Mouse (Mus musculus) hindbrain, embryonic 11.5 days (tissue): ENCODE results near the gene Gm1043. TPM values are rescaled to one million over a fixed set of nuclear protein-coding genes. Genes with fewer than 3 reads are reported as not detected.

ENCODE experiments used
- ATAC-seq: fragments of 200-750 bp; cut with Nextera tagmentation; 2 replicates; pipeline ENCODE4 v1.8.0; 2017; ENCODE audit warnings: mild to moderate bottlenecking, moderate TSS enrichment, moderate library complexity; ENCODE audit not compliant: low FRiP score
- DNase-seq: peaks from one replicate; pipeline ENCODE4 v3.0.0-alpha.2; 2015; ENCODE audit warnings: low spot score
- H3K27ac ChIP-seq: fragments of 300-500 bp; sonication (generic); 2 replicates; pipeline ENCODE4 v1.5.1; 2014; ENCODE audit warnings: mild to moderate bottlenecking, low read depth, low read length
- H3K27me3 ChIP-seq: fragments of 300-500 bp; sonication (generic); 2 replicates; pipeline ENCODE4 v1.6.1; 2014; ENCODE audit warnings: mild to moderate bottlenecking, low read length, moderate library complexity, mixed read lengths; ENCODE audit not compliant: control insufficient read depth, insufficient read depth
- H3K36me3 ChIP-seq: fragments of 300-500 bp; sonication (generic); 2 replicates; pipeline ENCODE4 v1.6.1; 2014; ENCODE audit warnings: mild to moderate bottlenecking, low read length, moderate library complexity, mixed read lengths; ENCODE audit not compliant: control insufficient read depth, insufficient read depth
- H3K4me1 ChIP-seq: fragments of 300-500 bp; sonication (generic); replicated peaks from 2 replicates; pipeline ENCODE4 v1.6.1; 2014; ENCODE audit warnings: low read length, mixed read lengths; ENCODE audit not compliant: control insufficient read depth, insufficient read depth
- H3K4me2 ChIP-seq: fragments of 300-500 bp; sonication (generic); replicated peaks from 2 replicates; pipeline ENCODE4 v1.6.1; 2014; ENCODE audit warnings: mild to moderate bottlenecking, low read depth, low read length
- H3K4me3 ChIP-seq: fragments of 300-500 bp; sonication (generic); 2 replicates; pipeline ENCODE4 v1.5.1; 2014; ENCODE audit warnings: low read depth, low read length
- H3K9ac ChIP-seq: fragments of 300-500 bp; sonication (generic); 2 replicates; pipeline ENCODE4 v1.6.1; 2014; ENCODE audit warnings: low read depth, low read length
- H3K9me3 ChIP-seq: fragments of 300-500 bp; sonication (generic); 2 replicates; pipeline ENCODE4 v1.6.1; 2016; ENCODE audit warnings: low read length; ENCODE audit not compliant: control insufficient read depth
- WGBS: fragments of 180-500 bp; shearing (Covaris S2); extraction: QIAGEN DNeasy Blood & Tissue Kit; methylation state at CpG from one replicate; pipeline ENCODE4 v1.1.7; 2014; 5-methylcytosine and 5-hydroxymethylcytosine counted together
- polyA plus RNA-seq: library from polyadenylated mRNA; unstranded; fragments of >200 nt; fragmentation: Nextera tagmentation; extraction: Ambion mirVana; gene quantifications from 2 replicates; pipeline ENCODE4 v1.2.1, GENCODE M21; 2014

Gm1043 gene
- polyA plus RNA-seq, 1 experiment from 2014 or later: 0.09 TPM

GRCm38 (mm10) chr5:37196666-37197250 lies 111.6 kb downstream of the Gm1043 start:
- Histone ChIP-seq H3K4me3 (no peak overlapping the region), H3K27me3 (no peaks in the 10 kb centered on the region), H3K27ac (peak overlapping the region; percentile 54), H3K9me3 (no peaks in the 10 kb centered on the region), H3K36me3 (no peaks in the 10 kb centered on the region), H3K4me1 (peaks cover 12% of the 10 kb centered on the region), H3K4me2 (no peak overlapping the region), H3K9ac (no peak overlapping the region)
- WGBS: 58% methylated on average over 10 of the region's 10 CpGs
- no peak for ATAC-seq
- no peak for DNase-seq

GRCm38 (mm10) chr5:37197423-37197822 lies 112.3 kb downstream of the Gm1043 start:
- ATAC-seq: no peak
- Histone ChIP-seq H3K27ac (peak overlapping the region; percentile 54), H3K4me1 (peaks cover 12% of the 10 kb centered on the region)

GRCm38 (mm10) chr5:37198011-37198688 lies 113.0 kb downstream of the Gm1043 start:
- DNase-seq (peak; percentile 68), ATAC-seq (peak; percentile 53)
- Histone ChIP-seq H3K4me3 (no peak overlapping the region), H3K9ac (no peak overlapping the region), H3K36me3 (no peaks in the 10 kb centered on the region), H3K27me3 (no peaks in the 10 kb centered on the region), H3K4me2 (no peak overlapping the region), H3K9me3 (no peaks in the 10 kb centered on the region), H3K4me1 (peaks cover 12% of the 10 kb centered on the region), H3K27ac (peak overlapping the region; percentile 54)
- WGBS: 39% methylated on average over 2 of the region's 2 CpGs

More at GRCm38 (mm10) chr5:37197423-37197822, 112.3 kb downstream of the Gm1043 start:
- Histone ChIP-seq H3K9ac (no peak overlapping the region), H3K4me3 (no peak overlapping the region), H3K36me3 (no peaks in the 10 kb centered on the region), H3K9me3 (no peaks in the 10 kb centered on the region), H3K4me2 (no peak overlapping the region), H3K27me3 (no peaks in the 10 kb centered on the region)
- 79% methylated on average over 3 of the region's 3 CpGs for WGBS
- no peak for DNase-seq

DNA sequence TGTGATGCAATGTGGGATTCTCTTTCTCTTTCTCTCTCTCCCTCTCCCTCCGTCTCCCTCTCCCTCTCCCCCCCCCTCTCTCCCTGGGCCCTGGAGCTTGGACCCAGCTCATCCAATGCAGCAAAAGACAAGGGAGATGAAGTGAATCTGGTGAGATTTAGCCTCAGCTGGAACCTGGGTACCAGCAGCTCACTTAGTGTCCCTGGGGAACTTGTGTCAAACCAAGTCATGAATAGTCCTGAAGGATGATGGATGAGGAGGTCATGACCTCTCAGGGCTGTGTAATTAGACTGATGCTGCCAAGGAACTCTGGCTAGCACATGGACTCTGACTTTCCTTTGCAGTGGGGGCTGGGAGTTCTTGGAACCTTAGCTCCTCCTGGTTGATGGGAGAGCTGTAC lies 117.1 kb downstream of the Gm1043 start:
- DNase-seq (peak; percentile 84), ATAC-seq (peak; percentile 84)
- H3K36me3 ChIP-seq: no peaks in the 10 kb centered on the region

DNA sequence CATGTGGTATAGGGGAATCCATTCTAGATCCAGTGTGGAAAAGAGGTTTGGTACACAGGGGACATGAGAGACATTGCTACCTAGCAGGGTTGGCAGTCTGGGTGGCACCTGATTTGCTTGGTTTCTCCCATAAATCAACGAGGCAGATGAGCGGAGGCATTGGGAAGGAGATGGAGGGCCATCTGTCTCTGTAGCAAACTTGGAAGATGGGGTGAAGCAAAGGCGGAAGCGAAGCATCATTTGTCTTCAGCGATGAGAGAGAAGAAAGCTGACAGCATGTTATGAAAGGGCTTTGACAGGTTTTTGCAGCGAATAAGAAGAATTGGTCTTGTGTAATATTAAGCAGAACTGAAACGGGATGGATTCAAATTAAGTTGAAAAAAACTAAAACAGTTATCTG lies 119.7 kb downstream of the Gm1043 start:
- no peak overlapping the region for H3K9ac ChIP-seq
- no peak overlapping the region for H3K27ac ChIP-seq
- DNase-seq (no peak), ATAC-seq (no peak)
- H3K4me2 ChIP-seq: no peak overlapping the region
- WGBS: 78% methylated on average over 7 of the region's 7 CpGs
- H3K9me3 ChIP-seq: no peaks in the 10 kb centered on the region
- H3K27me3 ChIP-seq: no peaks in the 10 kb centered on the region
- no peaks in the 10 kb centered on the region for H3K36me3 ChIP-seq
- H3K4me3 ChIP-seq: no peak overlapping the region
- peaks cover 2% of the 10 kb centered on the region; the same call in 1 of the 2 replicates for H3K4me1 ChIP-seq

More for the DNA sequence above, 117.1 kb downstream of the Gm1043 start:
- H3K27me3 ChIP-seq: no peaks in the 10 kb centered on the region
- peak overlapping the region; percentile 85 for H3K27ac ChIP-seq
- 0% methylated on average over 1 of the region's 1 CpGs for WGBS
- no peak overlapping the region for H3K4me2 ChIP-seq
- no peak overlapping the region for H3K4me3 ChIP-seq
- H3K9ac ChIP-seq: no peak overlapping the region
- H3K4me1 ChIP-seq: peaks cover 7% of the 10 kb centered on the region
- H3K9me3 ChIP-seq: no peaks in the 10 kb centered on the region

DNA sequence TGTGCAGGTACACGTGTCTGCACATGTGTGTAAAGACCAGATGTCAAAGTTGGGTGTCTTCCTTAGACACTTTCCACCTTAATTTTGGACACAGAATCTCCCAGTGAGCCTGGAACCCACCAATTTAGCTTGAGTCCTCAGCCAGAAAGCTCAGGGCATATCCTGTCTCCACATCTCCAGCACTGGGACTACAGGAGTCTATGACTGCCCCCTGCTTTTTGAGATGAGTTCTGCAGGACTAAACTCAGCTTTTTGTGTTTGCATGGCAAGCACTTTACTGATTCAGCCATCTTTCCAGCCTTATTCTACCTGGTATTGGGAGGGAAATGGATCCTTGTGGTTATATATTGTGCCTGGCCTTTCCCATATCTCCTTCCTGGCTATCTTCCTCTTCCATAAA lies 120.2 kb downstream of the Gm1043 start:
- Histone ChIP-seq H3K9ac (no peak overlapping the region), H3K36me3 (no peaks in the 10 kb centered on the region), H3K4me1 (peaks cover 2% of the 10 kb centered on the region; the same call in 1 of the 2 replicates), H3K27me3 (no peaks in the 10 kb centered on the region), H3K4me2 (no peak overlapping the region), H3K9me3 (no peaks in the 10 kb centered on the region), H3K27ac (no peak overlapping the region), H3K4me3 (no peak overlapping the region)
- 92% methylated on average over 1 of the region's 1 CpGs for WGBS
- ATAC-seq (no peak), DNase-seq (no peak)

- ATAC-seq (no peak), DNase-seq (no peak)
- peaks cover 2% of the 10 kb centered on the region; the same call in 1 of the 2 replicates for H3K4me1 ChIP-seq
- no peaks in the 10 kb centered on the region for H3K9me3 ChIP-seq
- no peaks in the 10 kb centered on the region for H3K36me3 ChIP-seq
- H3K4me2 ChIP-seq: no peak overlapping the region
- WGBS: 74% methylated on average over 2 of the region's 2 CpGs
- no peak overlapping the region for H3K27ac ChIP-seq
- H3K27me3 ChIP-seq: no peaks in the 10 kb centered on the region
- no peak overlapping the region for H3K9ac ChIP-seq
- H3K4me3 ChIP-seq: no peak overlapping the region
Measured at GRCm38 (mm10) chr5:37206364-37206763, 121.2 kb downstream of the Gm1043 start.

GRCm38 (mm10) chr5:37212938-37213708 lies 128.0 kb downstream of the Gm1043 start:
- DNase-seq: no peak
- Histone ChIP-seq H3K9me3 (no peaks in the 10 kb centered on the region), H3K27me3 (no peaks in the 10 kb centered on the region), H3K27ac (no peak overlapping the region), H3K4me3 (no peak overlapping the region), H3K9ac (no peak overlapping the region), H3K4me2 (no peak overlapping the region), H3K4me1 (0 out of 2 replicates have a peak, but pooled peaks cover 2% of the 10 kb centered on the region), H3K36me3 (no peaks in the 10 kb centered on the region)
- WGBS: 92% methylated on average over 9 of the region's 9 CpGs
- ATAC-seq: no peak
